22 mouse cellular contexts compared by ENCODE assay signal in the genomic region with DNA sequence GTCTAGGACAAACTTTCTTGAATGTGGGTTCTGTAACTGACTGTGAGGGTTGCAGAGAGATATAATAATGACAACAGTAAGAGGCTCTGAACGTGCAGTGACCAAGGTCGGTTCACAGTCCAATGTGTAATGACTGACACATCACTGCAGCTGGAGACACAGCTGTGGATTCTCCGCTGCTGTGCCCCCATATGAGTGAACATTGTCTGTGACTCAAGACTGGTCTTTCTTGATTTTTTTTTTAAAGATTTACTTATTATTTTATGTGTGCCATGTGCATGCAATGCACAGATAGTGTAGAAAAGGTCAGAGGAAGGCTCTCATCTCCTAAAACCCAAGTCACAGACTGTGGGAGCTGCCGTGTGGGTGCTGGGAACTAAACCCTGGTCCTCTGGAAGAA. TPM values are rescaled to one million over a fixed set of nuclear protein-coding genes. Genes with fewer than 3 reads are reported as not detected.
"Had no signal": no experiment of that assay in that cellular context is flagged by ENCODE, and none has a peak within 500 bp of the region (broad histone marks: within the 10 kb centered on the region; RNA-seq: fewer than 3 reads in every experiment).

No protein-coding gene starts in this region.

- H3K9ac ChIP-seq: neural tube, embryonic 13.5 days; neural tube, embryonic 15.5 days; stomach, embryonic 15.5 days had no signal

- H3K4me3 ChIP-seq: neural tube, embryonic 13.5 days; neural tube, embryonic 15.5 days; stomach, embryonic 15.5 days had no signal

- H3K4me1 ChIP-seq: neural tube, embryonic 13.5 days; neural tube, embryonic 15.5 days; stomach, embryonic 15.5 days had no signal

- H3K27ac ChIP-seq: neural tube, embryonic 13.5 days; neural tube, embryonic 15.5 days; stomach, embryonic 15.5 days; stomach, postnatal 0 days had no signal

- H3K9me3 ChIP-seq: neural tube, embryonic 13.5 days; neural tube, embryonic 15.5 days; stomach, embryonic 15.5 days had no signal

- H3K4me2 ChIP-seq: neural tube, embryonic 13.5 days; neural tube, embryonic 15.5 days; stomach, embryonic 15.5 days had no signal

- DNase-seq: retina, postnatal 1 day; right cerebral cortex, adult 18-20 months; right cerebral cortex, postnatal 14 days; right cerebral cortex, postnatal 25 days; right cerebral cortex, postnatal 4 days; spleen, adult 18-20 months; thymus, adult 18-20 months; thymus, adult 2 months; thymus, postnatal 14 days; thymus, postnatal 25 days; thymus, postnatal 36 days; thymus, postnatal 4 days had no signal

- H3K27me3 ChIP-seq: neural tube, embryonic 13.5 days; neural tube, embryonic 15.5 days; stomach, embryonic 15.5 days had no signal

RNA-seq across cellular contexts. Expression of gene 2610028H24Rik, which starts 48.6 kb away (rescaled TPM):
- total RNA-seq: neutrophil, adult 5-6 weeks had no signal
- polyA plus RNA-seq: neural tube, embryonic 13.5 days; neural tube, embryonic 14.5 days; neural tube, embryonic 15.5 days; small intestine, adult 2 months; spleen, adult 2 months; stomach, embryonic 14.5 days; stomach, embryonic 15.5 days; urinary bladder, adult 2 months had no signal
